Mouse (Mus musculus) gonadal fat pad, adult 2 months (tissue): Measurements from ENCODE around the gene Nfkb1. TPM values are rescaled to one million over a fixed set of nuclear protein-coding genes. Genes with fewer than 3 reads are reported as not detected.

Experiments
- DNase-seq: peaks from one replicate; pipeline ENCODE4 v3.0.0-alpha.2; 2012; ENCODE audit warnings: low read depth
- polyA plus RNA-seq: library from polyadenylated mRNA; depleted of rRNA; stranded (reverse); fragments of >200 nt; gene quantifications from 2 replicates; pipeline ENCODE4 v1.2.3, GENCODE M21; 2012

Gene Nfkb1
- polyA plus RNA-seq, 1 experiment: 48.3 TPM

DNA sequence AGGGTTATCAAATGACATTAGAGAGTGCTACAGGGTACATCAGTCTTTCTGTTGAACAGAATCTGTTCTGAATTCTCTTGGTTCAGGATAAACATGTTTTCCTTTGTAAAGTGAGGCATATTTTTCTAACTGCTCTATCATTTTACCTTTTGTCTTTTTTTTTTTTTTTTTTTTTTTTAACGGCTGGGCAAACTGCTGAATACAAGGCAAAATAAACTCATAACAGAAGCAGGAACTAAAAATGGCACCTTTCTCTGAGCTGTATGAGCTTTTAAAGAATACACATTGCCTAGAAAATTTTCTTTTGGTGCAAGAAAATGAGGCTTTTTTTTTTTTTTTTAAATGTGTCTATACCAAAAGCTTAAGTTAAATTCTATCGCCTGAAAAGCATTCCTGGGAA lies 105.3 kb downstream of the Nfkb1 start:
- DNase-seq: no peak

DNA sequence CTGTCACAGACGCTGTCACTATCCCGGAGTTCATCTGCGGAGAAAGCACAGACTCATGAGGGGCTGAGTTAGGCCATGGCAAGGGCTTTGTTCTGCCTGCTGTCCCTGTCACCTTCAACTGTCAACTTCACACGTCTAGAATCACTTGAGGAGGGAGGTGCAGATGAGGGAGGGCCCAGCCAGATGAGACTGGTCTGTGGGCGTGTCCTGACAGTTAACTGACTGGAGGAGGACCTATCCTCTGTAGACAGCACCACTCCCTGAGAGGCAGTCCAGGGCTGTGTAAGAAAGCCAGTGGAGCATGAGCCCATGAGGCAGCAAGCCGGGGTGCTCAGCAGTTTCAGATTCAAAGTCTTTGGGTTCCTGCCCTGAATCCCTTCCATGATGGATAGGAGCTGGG lies 105.9 kb downstream of the Nfkb1 start:
- DNase-seq: no peak

DNA sequence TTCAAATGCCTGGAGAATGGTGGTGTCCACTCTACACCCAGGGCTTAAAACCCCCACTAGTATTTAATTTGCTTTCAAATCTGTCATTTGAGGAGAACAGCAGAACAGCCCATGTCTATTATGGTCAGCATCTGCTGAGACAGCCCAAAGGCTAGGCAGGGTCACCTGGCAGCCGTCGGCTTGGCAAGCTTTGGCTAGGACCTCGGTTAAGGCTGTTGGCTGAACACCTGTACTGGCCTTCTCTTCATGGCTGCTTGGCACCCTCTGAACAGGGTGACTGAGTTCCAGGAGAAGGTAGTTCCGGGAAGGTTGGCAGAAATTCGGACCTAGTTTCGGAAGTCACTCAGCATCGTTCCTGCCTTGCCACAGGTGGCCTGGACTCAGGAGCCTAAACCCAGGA lies 109.1 kb downstream of the Nfkb1 start:
- no peak for DNase-seq

DNA sequence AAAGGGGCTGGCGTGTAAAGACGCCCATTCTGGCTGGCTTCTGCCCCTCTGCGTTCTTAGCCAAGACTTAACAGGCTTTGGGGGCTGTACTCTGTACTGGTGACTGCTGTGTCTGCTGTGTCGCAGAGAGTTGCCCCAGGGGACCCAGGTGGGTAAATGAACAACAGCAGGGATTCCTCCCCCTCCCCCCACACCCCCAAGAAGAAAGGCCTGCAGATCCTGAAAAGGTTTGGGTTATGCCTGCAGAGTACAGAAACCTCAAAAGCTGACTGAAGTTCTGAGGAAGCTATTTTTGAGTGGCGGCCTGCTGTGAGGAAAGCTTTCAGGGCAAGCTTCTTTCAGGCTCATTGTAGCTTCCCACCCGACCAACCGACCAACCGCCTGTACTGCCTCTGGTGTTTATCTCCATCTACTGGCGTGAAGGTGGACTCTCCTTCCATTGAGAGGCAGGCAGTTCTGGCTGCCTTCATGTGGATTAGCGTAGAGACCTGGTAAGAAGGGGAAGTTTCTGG lies 109.7 kb downstream of the Nfkb1 start:
- no peak for DNase-seq

DNA sequence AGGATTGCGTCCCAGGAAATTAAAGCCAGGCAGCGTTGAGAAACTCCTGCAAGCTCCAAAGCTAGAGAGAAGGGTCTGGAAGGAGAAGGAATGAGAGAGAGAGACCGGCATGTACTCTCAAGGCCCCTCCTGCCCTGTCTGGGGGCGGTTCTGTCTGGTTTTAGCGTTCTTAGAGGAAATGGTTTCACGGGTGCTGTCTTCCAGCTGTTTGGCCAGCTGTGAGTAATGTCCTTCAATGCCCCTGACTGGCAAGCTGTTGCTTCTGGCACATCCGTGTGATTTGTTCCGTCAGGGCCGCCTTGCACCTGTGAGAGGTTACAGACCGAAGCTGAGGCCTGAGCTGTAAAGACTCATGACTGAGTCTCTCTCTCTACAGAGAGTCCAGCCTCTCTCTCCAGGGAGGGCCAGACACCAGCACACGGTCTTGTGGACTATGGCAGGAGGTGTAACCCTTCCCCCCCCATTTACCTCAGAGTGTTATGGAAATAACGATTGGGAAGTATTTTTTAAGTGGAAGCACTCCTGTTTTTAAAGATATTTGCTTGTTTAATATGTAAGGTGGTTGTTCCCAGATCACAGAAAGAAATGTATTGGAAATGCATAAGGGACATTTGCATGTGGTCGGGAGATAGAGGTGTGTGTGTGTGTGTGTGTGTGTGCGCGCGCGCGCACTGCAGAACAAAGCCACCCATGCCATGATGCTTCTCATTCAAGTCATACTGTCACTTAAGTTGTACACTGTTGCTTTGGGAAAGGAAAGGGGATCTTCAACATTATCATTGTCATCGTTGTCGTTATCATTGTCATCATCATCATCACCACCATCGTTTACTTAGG lies 110.7 kb downstream of the Nfkb1 start:
- DNase-seq: no peak

DNA sequence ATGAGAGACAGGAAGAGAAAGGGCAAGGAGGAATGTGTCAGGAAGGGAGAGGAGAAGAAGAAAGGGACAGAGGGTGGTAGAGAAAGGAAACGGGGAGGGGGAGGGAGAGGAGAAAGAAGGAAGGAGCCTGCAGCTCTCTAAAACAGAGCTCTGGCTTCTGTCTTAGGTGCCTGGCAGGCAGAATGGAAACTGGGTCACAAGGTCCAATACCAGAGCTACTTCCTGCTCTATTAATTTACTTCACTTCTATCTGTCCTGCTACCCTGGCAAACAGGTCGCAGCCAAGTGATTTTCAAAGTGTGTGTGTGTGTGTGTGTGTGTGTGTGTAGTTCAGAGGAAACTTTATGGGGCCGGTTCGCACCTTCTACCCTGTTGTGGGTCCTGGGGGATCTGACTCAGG lies 112.2 kb downstream of the Nfkb1 start:
- no peak for DNase-seq

DNA sequence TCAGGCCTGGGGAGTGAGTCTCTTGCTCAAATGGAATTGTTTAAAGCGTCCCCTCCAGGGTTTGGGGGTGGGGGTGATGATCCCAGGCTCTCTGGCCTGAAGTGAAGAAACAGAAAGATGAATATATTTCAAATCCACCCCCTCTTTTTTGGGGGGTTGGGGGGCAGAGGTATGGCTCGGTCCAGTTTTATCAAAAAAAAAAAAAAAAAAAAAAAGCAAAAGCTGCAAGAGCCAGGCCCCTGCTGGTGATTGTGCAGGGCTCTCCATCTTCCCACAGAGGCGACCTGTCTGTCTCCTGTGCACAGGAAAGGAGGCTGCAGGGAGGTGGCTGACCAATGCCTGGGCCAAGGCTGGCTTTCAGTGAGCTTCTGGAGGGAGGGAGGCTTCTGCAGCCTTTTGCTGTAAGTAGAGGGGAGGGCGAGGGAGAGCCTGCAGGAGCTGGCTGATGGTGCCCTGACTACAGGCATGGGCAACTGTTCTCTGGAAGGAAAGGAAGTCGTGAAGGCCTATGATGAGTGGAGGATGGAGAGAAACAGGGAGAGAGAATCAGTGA lies 112.7 kb downstream of the Nfkb1 start:
- DNase-seq: no peak

DNA sequence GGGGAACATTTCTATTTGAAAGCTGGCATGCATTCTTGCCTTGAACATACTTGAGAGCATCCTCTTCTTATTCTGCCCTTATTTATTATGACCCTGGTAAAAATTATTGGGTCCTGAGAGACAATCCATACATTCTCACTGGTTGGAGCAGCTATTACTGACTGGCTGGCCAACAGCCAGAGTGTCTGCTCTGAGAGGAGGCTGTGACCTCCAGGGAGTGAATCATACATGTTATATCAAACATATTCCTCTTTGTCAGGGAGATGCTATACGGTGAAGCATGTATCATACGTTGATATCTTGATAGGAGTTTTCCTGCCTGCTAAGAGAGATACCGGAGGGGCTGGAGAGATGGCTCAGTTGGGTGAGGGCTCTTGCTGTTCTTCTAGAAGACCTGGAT lies 116.2 kb downstream of the Nfkb1 start:
- no peak for DNase-seq

DNA sequence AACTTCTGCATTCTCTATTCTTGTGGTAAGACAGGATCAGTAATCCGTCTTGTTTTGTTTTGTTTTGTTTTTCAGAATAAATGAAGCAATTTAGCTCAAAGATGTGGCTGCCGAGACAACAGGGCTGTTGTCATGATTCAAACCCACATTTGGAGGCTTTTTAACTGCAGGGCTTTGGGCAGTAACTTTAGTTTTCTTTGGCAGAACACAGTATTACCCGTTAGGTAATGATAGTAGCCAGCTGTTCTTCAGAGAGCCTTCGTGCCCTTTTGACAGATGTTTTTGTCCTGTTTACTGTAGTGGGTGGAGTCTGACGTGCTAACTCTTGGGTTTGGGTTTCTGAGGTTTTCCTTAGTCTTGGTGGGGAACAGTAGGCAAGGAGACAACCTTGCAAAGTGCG lies 118.3 kb downstream of the Nfkb1 start:
- DNase-seq: no peak

DNA sequence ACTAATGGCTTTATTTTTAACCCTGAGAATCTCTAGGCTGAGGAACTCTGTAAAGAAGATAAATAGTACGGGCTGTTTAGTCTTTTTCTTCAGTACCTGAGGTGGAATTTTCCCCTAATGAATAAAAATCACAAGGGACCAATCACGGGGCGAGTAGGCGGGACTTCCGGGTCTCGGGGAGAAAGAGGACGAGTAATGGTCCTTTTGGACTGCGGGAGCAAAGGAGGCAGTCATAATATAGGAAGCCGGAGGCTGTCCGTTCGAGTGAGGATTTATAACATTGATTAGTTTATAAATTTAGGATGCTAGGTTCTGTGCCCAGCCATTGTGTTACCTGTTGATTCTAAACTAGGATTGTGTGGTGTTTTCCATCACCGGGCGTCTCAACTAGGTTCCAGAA lies 119.8 kb downstream of the Nfkb1 start:
- no peak for DNase-seq

DNA sequence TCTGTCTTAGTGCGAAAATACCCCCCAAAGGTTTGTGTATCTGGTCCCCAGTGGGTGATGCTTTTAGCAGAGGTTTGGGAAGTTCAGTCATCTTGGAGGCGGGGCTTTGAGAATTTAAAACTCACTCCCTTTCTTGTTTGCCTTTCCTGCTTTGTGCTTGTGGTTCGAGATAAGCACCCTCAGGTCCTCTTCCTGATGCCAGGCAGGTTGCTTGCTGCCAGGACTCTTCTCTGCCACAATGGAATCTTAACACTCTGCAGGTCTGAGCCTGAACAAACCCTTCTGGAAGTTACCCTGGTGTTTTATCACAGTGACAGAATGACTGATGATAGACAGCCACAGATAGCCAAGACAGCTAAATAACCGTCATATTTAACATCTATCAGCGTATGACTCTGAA lies 122.7 kb downstream of the Nfkb1 start:
- DNase-seq: no peak

DNA sequence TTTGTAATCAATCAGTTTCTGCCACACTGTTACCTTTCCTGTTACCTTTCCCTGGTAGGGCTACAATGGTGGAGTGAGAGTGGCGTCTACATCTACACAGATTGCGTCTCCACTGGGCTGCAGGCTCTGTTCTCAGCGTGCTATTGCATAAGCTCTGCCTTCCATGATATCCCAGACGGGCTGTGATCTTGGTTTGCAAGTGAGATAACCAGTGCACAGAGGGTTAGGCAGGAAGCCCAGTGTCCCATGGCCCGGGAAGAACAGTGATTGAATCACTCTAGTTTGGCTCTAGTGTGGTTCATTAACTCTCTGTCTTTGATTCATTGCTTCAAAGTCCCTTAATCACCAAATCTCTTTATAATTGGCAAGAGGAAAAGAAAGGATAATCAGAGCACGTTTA lies 123.5 kb downstream of the Nfkb1 start:
- DNase-seq: no peak

DNA sequence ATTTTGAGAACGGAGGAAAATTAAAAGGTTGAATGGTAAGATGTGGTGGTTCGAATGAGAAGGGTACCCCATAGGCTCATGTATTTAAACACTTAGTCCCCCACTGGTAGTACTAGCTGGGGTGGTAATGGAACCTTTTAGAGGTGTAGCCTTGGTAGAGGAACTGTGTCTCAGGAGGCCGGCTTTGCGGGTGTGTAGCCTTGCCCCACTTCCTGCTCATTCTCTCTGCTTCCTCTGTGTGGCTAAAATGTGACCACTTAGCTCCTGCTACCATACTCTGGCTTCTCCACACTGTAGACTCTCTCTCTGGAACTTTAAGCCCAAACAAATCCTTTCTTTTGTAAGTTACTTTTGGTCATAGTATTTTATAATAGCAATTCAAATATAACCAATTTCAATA lies 126.0 kb downstream of the Nfkb1 start:
- DNase-seq: no peak

DNA sequence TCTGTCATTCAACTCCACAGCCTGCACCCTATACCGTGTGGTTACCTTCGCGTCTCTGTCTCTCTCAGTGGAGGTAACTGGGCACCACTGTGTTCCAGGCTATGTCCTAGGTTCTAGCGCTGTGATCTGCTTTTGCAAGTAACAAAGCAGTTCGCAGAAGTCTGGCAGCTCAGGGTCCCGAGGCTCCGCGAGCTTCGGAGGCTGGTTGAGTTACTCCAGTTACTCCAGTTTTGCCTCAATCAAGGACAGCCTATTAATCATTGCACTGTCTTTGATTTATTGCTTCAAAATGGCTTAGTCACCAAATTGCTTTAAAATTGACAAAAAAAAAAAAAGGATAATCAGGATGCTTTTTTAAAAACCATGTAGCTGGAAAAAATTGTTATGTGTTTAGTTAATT lies 126.6 kb downstream of the Nfkb1 start:
- DNase-seq: no peak

DNA sequence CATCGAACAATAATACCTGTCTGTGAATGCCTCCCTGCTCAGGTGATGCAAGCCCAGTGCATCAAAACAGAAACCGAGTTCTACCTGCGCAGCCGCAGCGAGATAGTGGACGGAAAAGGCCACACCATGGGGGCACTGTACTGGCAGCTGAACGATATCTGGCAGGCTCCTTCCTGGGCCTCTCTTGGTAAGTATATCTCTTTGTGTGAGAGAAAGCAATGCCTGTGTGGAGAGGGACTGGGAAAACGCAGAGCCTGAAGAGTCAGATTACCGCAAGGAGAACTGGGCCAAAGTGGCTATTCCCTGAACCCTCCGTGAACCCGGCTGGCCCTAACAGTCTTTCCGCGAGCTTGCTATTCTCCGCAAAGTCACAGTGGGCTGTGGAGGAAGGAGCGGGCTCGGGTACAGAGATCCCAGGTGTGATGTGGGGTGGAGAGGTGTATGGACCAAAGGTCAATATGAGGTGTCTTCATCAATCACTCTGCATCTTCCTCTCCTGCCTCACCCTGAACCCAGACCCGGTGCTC lies 128.1 kb downstream of the Nfkb1 start:
- DNase-seq: no peak

DNA sequence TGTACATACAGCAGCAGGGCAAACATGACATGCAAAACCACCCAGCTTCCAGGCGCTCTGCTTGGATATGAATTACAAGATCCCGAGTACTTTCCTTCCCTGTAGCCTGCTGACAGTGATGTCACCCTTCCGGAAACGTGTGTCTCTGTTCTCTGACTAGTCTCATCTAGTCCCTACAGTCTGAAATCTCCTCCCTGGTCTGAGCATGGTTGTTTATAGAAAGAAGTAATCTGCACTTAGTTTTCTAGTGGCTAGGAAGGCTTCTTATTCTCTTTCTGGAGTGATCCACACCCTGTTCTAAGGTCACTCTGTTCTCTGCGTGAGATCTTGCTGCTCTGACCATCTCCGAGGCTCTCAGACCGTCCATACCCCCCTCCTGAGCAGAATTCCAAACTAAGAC lies 129.3 kb downstream of the Nfkb1 start:
- DNase-seq: no peak

DNA sequence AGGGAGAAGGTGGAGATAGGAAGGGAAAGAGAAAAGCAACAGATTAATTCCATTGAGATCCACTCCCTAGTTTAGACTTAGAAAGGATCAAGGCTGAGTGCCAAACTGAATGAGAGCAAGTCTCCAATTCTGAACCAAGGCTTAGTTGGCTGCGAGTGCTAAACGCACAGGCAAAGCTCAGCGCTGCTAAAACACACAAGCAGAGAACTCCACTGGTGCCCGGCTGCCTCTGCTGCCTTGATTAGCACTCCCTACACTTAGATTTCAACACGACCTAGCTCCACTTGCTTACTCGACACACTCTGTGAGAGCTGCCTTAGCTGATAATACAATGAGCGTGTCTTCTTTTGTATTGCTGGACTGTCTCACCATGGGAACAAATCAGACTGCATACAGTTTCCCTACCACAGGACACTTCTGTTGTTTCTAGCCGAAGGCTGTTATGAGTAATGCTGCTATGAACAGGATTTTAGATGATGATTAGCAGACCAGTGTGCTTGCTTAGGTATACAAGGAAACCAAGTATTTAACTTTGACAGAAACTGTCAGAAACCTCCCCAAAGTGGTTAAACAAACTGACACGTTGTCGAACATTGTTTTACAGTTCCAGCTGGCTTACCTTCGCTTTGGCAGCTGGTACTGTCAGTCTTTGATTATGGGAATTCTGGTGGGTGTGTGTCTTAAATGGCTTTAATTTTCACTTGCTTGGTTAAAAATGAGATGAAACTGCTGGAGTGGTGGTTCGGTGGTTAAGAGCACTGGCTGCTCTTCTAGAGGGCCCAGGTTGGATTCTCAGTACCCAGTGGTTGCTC lies 134.3 kb downstream of the Nfkb1 start:
- no peak for DNase-seq

DNA sequence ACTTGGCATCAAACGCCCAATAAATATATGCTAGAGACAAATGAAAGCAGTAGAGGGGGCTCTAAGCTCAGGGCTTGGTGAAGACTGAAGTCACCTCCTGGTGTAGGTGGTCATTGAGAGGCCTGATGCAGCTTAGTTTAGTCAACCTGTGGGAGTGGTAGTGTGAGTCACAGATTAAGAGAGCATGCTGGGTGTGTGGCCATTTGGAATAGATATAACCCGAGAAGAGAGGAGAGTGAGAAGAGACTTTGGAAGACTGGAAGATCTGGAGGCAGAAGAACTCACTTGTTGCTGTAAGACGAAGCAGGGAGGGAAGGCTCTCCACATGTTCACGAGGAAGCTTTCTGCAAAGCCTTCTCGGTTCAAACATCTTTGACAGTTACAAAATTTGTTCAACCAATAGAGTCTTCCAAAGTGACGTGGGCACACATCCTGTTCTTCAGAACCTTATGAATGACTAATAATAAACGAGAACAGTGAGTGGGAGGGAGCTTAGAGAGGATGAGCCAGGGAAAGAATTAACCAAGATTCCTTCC lies 135.2 kb downstream of the Nfkb1 start:
- DNase-seq: no peak

DNA sequence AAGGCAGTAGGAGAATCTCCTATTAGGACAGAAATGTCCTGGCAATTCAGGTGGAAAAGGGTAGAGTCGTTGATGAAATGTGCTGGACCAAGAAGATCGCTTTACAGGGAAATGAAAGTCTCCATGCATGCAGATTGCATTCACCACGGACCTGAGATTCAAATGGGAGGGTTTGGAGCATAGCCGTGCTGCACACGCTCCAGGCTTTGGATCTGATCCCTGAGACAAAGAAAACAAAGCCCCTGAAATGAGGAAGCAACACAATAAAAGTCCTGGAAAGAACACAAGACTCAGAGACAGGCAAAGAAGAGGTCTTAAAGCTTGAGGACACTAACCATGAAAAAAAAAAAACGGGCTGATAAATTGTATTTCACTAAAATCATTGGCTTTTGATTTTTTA lies 136.2 kb downstream of the Nfkb1 start:
- no peak for DNase-seq

DNA sequence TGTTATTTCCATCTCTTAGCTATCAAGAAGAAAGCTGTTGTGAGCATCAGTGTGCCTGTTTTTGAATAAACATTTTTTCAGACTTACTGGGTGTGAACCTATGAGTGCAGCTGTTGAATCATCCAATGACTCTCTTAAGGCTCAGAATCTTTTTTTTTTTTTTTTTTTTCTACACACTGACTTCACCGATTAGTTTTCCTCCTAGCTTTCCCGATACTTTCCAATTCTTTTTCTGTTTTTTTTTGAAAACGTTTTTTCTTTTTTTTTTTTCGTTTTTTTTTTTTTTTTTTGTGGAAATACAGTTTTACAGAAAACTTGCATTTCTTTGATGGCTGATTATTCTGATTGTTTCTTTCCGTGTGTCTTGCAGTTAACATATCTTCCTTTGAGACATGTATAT lies 138.5 kb downstream of the Nfkb1 start:
- no peak for DNase-seq

DNA sequence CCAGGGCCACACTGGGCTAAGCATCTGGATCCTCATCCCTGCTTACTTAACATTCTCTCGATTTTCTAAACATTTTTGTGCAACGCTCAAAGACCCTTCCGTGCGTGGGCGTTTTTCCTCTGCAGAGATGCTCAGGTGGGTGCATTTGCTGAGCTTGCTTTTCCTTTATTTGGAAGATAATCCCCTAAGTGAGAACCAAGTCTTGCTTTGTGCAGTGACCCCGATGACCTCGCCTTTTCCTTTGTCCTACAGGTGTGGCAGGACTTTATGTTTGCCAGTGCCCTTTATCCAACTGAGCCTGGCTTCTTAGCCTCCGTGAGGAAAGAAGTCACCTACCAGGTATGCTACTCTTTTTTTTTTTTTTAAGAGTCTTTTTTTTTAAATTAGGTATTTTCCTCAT lies 144.0 kb downstream of the Nfkb1 start:
- DNase-seq: no peak

DNA sequence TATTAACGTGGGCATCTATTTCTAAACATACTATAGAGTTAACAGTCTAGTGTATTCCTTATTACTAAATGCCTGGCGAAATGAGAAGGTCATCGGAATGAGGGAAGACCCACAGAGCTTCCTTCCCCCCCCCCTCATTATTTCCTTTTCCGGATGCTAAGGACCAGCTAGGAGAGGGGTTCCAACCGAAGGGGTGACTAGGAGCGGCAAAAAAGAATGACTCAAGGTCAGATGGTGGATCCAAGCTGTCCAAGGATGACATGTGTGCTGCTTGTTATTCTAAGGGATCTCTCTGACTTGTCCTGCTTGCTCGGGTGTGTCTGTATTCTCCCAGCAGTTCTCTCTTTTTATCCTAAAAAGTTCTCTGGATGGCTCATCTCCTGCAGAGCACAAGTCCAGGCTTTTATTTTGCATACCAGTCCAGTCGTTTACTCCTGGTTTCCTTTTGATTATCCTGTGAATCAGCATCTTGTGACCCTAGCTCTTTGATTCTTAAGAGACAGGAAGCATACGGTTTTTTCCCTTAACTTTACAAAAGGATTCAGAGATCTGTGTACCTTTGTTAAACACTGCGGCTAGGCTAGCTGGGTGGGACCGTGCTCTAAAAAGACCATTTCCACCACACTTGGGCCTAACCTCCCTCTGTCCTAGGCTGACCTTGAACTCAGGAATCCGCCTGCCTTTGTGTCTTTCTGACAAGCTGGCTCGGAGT lies 145.0 kb downstream of the Nfkb1 start:
- DNase-seq: no peak
